Mouse (Mus musculus) heart, adult 9 months (tissue): Measurements from ENCODE around the gene Slc25a11.

Experiments used
- DNase-seq, 2 experiments: peaks; one replicate each; pipeline ENCODE4 v3.0.0; 2022; ENCODE audit warnings: low spot score in 2 of 2

The Slc25a11 gene

DNA sequence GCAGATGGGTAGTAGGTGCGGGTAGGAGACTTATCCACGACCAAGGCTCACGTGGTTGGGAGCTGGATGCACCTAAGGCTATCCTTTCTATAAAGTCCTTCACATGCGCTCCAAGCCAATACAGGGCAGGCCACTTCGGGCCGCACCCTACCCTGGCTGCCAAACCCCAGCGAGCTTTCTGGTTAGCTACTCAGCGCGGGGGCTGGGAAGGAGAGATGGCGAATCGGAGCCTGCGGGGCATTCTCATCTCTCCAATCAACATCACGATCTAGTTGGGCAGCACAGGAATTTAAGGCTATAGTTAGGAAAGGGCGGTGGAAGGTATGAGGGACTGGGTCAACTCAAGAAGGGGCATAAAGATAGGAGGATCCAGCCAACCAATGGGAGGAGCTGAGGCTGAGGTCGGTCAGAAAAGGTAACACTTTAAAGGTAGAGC, 21.1 kb upstream of the Slc25a11 start:
- no peak for DNase-seq

DNA sequence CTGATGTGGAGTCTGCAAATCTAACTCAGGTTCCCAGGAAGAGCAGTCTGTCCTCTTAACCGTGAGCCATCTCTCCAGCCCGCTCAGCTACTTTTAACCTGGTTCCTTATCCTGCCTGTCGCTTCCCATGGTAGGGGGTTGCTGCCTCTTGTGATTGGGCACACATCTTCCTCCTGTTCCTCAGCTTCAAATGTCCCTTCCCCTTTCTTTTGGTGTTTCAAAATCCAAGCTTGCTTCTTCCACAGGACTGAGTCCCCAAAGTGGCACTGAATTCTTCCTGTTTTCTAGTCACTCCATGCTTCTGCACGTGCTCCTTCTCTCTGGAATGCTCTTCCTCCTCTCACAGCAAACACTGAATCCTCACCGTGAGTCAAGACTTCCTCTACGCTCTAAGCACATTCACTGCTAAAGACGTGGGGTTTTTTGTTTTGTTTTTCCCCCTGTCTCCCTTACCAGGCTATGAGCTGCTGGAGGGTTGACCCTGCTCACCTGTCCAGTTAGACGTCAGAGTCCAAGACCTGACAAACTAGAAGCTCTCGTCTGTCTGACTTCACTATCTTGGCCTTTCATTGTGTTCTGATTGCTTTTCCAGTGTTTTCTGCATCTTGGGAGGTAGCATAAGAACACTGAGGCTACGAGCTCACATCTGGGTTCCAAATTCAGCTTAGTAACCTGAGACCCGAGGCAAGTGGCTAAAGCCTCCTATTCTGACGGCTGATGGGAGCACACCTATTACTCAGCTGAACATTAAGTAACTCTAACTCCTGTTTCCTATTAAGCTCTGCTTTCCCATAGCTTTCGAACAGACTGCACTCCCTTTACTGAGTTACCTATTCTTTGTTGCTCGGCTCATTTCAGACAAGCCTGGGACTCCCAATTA, 20.2 kb upstream of the Slc25a11 start:
- no peak for DNase-seq

DNA sequence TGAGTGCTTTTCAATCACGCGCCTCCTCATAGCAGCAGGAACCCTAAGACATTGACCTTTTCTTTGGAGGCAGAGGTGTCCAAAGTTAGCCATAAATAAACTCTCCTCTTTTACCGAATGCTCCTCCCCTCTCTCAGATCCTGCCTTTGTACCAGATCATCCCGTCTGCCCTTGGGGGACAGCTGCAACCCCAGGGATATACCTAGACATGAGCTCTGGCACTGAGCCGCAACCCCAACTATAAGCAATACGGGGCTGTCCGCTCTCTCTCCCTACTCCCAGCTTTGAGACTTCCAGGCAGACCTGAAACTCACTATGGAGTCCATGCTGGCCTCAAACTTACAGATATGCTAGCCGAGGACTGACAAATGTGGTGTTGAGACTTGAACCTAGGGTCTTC, 19.4 kb upstream of the Slc25a11 start:
- no peak for DNase-seq

DNA sequence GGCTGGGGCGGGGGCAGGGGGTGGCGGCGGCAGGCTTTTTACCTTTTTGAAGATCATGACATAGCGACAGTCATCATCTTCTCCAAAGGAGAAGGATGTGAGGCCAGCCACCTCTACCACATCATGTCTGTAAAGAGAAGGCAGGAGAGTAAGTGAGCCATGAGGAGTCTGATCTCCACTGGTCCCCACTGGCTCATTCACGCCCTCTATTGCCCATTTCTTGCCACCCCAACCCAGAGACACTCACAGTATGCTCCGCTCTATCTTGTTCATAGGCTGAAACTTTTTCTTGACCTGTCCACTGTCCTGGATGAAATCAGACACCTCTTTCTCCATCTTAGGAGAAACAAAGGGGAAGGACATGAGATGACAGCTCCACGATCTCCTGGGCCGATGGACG, 17.5 kb upstream of the Slc25a11 start:
- no peak for DNase-seq

DNA sequence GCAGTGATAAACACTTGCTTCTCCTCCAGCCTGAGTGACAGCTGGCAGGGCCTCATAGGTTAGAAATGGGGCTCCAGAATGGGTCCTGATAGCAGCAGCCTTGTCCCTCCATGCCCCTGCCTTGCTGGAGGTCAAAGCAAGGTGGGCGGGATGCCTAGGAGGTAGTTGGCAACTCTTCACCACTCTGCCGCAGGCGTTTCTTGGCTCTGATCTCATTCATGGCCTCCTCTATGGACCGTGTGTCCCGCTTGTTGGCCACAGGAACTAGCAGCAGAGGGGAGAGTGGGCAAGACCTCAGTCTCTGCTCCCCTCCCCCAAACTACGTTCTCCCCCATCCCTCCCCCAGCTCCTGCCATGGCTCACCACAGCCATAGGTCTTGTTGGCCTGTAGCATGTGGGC, 16.7 kb upstream of the Slc25a11 start:
- peak; percentile 62 to 73 for DNase-seq

DNA sequence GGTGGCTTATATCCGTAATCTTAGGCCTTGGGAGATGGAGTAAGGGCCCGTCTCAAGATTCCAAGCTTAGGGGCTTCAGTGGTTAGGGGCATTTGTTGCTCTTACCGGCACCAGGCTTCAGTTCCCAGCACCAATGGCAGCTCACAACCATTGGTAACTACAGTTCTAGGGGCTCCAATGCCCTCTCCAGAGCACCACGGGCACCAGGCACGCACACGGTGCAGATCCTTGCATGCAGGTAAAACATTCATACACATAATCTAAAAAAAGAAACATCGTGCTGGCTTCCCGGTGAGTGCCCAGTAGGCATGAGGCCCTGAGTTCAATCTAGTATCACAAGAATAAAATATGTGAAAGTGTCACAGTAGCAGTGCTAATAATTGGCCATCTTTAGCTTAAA, 15.8 kb upstream of the Slc25a11 start:
- no peak for DNase-seq

DNA sequence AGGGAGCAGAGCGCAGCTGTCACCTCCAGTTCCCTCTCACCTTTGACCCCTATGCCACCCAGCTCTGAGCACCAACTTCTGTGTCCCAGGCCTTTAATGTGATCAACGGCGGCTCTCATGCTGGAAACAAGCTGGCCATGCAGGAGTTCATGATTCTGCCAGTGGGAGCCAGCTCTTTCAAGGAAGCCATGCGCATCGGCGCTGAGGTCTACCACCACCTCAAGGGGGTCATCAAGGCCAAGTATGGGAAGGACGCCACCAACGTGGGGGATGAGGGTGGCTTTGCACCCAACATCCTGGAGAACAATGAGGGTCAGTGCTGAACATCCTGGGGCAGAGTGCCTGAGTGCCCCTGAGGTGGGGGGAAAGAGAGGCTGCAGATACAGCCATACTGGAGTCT, 13.3 kb upstream of the Slc25a11 start:
- no peak for DNase-seq

DNA sequence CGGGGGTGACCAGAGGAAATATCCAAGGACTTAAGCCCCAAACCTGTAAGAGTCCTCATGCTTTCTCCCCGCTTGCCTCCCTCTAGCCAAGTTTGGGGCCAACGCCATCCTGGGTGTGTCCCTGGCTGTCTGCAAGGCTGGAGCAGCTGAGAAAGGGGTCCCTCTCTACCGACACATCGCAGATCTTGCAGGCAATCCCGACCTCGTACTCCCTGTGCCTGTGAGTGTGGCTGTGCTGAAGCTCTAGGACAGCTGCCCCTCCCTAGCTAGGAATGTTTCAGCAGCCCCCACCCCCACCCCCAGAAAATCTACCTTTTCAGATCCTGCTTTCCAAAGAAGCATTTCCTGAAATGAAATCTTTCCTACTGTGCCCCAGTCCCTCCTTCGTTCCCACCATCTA, 11.7 kb upstream of the Slc25a11 start:
- no peak for DNase-seq

DNA sequence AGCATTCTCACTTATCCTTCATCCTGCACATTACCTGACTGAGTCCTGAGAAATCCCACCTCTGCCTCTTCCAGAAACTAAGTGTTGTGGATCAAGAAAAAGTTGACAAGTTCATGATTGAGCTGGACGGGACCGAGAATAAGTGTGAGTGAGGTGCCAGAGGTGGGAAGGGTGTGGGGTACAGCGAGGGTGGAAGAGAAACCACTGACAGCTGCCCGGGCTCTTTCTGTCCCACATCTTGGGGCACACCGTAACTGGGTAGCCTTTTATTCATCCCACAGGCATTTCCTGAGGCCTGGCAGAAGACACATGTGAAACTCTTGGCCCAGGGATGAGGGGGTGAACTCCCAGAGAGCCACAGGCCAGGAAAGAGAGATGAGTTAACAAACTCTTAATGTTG, 11.2 kb upstream of the Slc25a11 start:
- DNase-seq: no peak

DNA sequence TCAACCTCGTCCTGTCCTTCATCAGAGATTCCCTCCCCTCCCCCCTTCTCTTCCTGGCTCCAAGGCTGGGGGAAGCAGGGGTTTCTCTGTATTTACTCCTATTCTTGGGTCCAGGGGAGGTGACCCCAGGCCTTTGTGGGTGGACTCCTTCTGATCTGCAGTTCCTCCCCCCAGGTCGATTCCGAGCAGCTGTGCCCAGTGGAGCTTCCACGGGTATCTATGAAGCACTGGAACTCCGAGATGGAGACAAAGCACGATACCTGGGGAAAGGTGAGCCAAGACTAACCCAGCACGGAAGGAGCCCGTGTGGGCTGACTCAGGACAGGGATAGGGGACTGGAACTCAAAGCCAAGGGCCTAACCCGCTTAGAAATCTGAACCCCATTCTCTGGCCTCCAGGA, 10.7 kb upstream of the Slc25a11 start:
- DNase-seq: no peak

DNA sequence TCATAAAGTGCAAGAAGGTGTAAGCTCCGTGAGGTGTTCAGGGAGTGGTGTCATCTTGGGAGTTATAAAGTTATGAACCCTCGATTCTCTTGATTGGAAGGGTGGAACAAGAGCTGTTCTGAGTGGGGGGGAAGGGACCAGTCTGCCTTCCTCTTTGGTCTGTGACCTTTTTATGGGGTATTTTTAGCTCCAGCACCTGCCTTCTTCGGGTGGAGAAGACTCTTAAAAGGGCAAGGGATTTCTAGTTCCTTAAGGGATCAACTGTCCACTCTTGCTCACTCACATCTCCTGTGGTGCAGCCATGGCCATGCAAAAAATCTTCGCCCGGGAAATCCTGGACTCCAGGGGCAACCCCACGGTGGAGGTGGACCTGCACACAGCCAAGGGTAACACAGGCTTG, 10.3 kb upstream of the Slc25a11 start:
- no peak for DNase-seq

DNA sequence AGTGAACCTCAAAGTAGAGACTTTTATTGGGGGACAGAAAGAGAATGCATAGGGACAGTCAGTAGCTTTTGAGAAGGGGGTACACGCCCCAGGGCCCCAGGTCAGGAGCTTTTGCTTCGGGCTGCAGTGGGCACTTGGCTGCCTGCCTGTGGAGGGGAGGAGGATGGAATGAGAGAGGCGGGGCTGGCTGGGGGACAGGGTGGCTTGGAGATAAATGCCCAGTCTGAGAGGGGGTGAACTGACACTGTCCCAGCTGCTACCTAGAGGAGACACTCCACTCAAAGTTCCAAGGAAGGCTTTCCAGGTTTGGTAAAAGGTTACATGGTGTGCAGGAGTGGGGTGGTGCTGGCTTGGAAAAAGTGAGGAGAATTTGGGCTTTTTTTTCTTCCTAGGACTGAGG, 9.7 kb upstream of the Slc25a11 start, which contains the start of gene Eno3:
Gene Eno3 (plus strand): TSS at position 239 of the 400 bp plus-strand sequence.
- DNase-seq: peak in 1 of 2 experiments; percentile 51

DNA sequence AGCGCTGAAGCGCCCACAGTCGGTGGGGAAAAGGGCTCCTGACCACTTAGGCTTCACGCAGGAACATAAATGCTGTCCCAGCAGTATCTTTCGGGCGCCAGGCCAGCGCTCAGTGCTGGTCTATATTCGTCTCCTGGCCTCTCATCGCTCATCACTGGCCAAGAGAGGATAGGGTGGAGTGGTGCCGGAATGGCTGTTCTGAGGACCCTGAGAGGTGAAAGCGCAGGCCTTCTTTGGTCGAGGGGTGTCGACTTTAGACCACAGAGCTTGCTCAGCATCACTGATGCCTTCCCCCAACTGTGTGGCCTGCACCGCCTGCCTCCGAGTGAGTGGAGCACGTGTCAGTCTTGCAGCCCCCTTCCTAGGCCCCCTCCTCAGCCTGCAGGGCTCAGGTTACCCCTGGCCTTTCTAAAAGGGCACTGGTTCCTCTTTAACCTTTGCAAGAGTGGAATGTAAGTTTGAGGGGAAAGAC, 9.2 kb upstream of the Slc25a11 start:
- DNase-seq: peak; percentile 82 to 89

DNA sequence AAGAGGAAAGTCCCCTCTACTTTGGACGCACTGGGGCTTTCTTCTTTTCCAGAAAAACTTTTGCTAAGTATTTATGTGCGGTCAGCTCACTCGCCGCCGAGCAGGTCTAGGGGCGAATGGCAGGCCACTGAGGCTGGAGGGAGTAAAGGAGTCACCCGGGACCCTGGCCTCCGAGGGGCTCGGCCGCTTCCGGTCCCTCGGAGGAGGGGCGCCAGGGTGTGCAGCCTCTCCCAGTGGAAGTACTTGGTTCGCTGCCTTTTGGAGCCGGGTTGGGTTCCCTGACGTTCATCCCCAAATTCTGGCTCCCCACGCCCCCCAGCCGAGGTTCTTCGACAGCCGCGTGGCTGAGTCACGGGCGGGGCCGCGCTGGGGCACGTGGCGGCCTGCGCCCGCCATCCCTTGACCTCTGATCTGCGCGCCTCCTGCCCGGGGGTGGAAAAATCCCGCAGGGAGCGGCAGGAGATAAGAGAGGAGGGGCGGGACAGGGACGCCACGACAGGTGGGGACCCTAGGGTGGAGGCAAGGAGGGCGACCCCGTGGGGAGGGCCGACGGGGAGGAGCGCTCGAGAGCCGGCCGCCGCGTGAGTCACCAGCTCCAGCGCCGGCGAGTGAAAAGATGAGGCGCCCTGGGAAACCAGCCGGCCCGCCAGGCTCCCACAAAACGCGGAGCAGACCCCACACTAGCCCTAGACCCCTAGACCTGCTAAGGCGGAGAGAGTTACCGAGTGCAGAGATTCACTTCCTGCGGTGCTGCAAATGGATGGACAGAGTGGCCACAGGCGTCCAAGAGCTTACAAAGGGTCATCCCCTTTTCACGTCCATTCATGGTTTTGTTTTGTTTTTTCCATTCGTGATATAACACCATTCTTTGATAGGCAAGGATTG, 8.5 kb upstream of the Slc25a11 start:
- DNase-seq: peak; percentile 78 to 81

DNA sequence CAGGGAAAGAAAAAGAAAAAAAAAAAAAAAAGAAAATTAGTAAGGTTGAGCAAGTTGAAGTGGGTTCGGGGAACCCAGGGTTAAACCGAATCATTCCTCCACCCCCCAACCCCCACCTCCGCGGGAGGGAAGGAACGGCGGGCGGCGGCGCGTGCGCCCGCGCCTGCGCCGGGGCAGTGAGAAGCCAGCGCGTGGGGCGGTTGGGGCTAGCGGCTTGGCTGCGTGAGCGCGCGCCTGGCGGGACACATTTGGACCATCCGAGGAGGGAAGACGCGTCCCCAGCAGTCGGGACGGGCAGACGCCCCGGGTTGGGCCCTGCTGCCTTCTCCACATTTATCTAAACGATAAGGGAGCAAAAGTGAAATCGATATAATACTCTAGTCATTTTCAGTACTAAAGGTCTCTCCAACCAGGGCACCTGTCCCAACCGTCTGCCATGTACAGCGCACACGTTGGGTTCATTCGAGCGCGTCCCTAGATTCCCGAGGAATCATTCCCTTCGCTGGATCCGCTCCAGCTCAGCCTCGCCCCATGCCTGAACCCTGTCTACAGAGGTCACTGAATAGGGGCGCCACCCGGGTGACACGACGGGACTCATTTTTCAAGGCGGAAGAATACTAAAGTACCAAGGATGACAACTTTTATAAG, 7.8 kb upstream of the Slc25a11 start:
- peak; percentile 82 to 83 for DNase-seq

DNA sequence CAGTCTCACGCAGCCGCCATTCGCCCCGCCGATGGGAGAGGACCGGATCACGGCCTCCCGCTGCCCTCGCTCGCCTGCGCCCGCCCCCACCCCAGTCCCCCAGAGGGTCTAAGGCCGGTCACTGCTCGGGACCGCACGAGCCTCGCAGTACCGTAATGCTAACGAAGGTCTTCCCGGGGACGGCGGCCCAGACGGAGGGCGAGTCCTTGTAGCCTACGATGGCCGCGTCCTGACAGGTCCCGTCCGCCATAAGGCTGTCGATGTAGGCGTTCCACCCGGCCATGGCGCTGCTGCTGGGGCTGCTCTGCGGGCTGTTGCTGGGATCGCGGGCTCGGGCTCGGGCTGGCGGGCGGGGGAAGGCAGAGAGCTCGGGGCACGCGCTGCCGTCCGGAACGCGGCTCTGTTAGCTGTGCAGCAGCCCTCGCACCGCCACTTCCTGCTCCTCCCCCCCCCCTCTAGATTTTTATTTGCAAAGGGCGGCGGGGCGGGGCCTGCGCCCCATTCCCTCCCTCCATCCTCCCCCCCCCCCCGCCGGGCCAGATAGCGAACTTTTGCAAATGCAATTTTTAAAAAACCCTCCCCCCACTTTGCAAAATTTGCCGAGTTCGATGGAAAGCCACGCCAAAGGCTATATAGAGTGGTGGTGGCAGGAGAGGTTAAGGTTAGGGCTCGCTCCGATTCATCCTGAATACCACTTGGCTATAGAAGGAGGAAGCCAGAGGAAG, 7.1 kb upstream of the Slc25a11 start, which contains the start of gene Pfn1:
Gene Pfn1 (minus strand): TSS at position 447 of the 725 bp plus-strand sequence.
- DNase-seq: peak; percentile 68 to 76

DNA sequence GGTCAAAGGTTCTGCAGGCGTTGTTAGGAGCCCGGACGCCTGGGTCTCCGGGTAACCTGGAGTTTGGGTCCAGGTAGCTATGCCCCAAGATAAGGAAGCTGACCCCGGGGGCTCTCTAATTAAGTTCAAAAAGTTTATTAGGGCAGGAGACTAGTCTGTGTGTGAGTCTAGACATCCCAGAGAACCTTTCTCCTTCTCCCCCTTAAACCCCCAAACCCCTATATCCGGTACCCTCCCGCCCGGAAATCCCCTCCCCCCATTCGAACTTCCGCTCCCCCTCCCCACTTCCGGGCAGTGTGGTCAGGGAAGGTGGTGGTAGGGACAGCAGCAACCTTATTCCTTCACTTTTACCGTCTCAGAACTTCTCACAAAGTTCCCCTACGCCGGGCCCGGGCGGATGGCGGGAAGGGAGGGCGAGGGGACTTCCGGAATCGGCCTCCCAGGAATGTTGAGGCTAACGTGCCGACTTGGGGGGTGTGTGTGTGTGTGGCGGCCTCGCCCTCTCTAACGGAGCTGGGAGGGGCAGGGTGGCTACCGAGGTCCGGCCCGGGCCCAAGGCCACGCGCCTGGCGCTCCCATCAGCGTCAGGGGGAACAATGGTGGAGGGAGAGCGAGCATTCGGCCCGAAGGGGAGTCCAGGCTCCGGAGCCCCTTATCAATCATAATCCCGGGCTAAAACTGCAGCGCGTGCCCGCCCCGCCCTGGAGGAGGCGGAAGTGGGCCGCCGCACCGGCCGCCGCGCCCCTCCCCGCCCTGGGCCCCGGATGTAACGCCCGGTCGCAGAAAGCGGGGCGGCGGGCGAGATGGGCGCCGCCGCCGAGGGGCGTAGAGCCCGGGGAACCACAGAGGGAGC, 6.3 kb upstream of the Slc25a11 start:
- DNase-seq: peak; percentile 64 to 70

DNA sequence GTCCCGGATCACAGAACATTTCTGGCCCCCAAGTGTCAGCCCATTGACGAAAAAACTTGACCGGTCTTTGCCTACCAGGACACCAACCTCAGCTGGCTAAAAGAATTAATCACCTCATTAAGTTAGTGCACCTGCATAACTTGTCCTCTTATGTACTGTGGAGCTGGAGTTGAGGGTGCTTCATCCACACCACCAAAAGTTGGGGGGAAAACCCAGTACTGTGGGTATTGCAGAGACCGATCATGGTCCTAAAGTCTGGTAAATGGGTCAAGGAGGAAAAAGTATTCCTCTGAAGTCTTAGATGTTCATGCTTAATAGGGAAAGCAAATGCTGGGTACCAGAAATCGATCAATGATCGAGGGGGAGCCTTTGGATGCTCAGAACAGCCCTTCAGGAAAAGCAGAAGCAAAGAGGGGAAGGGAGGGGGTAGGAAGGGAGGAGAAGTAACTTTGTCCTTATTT, 5.6 kb upstream of the Slc25a11 start:
- DNase-seq: no peak

DNA sequence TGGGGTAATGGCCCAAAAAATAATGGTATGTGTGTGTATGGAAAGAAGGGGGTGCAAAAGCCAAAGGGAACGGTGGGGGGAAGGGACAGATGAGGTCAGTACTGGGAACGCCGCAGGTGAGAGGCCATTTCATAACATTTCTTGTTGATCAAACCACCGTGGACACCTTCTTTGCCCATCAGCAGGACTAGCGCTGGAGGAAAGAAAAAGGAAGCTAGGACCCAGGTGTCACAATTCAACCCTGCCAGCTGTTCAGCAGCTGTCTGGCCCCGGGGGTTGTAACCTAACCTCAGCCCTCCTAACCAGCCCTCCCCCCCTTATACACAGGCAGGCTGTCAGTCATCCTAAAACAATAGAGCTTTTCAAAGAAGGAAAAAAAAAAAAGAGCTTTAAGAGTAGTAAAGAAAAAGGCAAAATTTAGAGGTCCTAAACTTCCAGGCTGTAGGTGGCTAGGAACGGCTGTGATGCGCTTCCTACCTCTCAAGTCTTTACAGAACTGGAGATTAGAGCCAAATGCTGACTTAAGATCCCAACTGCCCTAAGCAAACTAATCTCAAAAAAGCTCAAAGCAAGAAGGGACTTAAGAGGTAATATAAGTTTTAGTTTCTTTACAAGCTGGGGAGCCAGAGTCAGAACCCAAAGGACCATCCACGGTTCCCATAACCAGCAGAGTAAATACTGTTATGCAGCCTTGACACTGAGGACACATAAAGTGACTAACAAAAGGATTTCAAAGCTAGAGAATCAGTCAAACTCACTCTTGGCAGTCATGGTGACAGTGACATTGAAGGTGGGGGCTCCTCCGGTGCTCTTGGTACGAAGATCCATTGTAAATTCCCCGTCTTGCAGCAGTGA, 5.0 kb upstream of the Slc25a11 start:
- DNase-seq: no peak
